Mouse (Mus musculus) heart, postnatal 0 days (tissue): Measurements from ENCODE around the gene Cldn18.

Source experiments
- CTCF ChIP-seq: IDR thresholded peaks from 2 replicates; pipeline ENCODE4 v1.5.1; 2016; ENCODE audit warnings: antibody characterized with exemption, control low read depth, low read depth
- EP300 ChIP-seq: IDR thresholded peaks from 2 replicates; pipeline ENCODE4 v1.6.1; 2016; ENCODE audit warnings: antibody characterized with exemption, low read depth

DNA sequence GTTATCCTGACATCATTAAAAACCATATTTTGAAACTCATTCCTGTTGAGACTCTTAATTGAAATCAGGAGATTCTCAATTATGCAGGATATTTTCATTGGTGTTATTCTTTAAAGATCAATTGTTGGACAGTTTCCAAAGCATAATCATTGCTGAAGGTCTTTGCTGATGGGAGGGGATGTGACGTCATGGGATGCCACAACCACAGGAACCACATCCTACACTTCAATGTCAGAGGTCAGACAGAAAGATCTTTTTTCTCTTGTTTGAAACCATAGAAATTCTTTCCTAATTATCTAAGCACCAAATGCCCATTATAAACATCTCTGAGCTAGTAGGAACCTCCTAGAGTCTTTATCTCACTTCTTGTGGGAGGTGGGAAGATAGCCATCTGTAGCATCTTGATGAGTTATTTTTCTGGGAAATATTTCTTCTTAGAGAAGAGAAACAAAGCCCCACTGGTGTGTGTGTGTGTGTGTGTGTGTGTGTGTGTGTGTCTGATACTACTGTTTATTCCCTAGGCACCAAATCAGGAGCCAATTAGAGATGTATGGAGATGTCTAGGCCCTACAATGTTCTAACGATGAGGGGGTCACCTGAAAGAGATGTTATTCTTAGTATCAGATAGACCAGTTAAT lies 17.2 kb downstream of the Cldn18 start:
- TF ChIP-seq CTCF (no peak), EP300 (no peak)
